Mouse (Mus musculus): ENCODE results near the gene Sf3b1.
A peak's percentile ranks its signal among the peaks of the same experiment; 100 is the strongest.
"Not testable (repeated sequence)": the region's sequence is repeated elsewhere in the genome, so short reads cannot be mapped to it uniquely, and the experiment has no call there.

The Sf3b1 gene

DNA sequence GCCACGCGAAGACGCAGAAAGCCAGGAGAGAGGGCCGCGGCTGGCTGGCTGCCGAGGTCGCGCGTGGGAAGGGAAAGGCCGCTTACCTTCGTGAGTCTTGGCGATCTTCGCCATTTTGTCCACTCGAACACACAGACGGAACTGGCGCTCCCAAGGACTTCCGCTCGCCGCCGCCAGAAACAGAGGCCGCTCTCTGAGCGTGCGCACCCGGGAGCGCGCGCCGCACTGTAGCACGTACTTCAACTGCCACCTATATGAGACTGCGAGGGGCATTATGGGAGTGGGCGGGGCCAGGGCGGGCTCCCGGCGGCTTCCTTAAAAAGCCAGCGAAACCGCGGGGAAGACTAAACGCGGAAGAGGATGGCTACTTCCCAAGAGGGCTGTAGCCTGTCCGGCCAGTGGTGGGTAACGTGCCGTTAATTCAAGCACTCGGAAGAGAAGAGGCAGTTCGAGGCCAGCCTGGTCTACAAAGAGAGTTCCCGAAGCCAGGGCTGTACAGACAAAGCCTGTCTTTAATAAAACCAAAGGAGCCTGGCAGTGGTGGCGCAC, at the start of gene Sf3b1:
TSS of gene Sf3b1 (minus strand) at position 229 of the 549 bp plus-strand sequence.
- DNase-seq = peak; percentile 95

DNA sequence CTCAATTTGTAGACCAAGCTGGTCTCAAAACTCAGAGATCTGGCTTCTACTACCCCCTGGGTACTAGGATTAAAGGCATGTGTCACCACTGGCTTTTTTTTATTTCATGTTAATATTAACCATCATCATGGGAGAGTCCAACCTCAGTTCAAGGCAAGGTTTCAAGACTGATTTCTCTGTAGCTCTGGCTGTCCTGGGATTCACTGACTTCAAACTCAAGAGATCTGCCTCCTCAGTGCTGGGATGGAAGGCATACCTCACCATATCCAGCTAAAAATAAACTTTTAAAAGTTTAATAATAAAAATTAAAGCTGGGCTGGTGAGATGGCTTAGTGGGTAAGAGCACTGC, 49.1 kb upstream of the Sf3b1 start:
- DNase-seq = no peak

DNA sequence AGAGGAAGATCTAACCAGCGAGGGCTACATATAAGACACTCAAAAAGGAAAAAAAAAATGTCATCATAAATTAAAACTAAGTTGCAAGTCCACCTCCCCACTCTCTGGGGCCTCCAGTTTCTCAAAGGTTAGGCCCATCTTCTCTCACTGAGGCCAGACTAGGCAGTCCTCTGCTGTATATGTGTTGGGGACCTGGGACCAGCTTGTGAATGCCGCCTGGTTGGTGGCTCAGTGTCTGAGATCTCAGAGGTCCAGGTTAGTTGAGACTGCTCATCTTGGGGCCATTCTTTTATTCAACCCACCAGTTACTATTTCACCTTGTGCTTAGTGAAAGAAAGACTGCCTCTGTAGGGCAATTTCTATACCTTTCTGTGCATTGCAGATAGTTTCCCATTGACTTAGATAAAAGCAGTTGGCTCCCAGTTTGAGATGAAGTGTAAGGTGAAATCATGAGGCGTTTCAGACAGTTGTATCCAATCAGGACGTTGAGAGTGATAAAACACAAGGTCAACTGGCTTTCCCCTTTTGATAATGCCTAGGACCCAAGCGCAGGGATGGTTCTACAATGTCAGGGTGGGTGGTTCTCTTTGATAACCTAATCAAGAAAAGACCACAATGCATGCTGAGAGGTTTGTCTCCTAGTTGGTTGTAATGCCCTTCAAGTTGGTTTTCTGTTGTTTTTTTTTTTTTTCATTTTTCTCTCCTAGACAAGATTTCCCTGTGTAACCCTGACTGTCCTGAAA, 48.5 kb upstream of the Sf3b1 start:
- no peak for DNase-seq

DNA sequence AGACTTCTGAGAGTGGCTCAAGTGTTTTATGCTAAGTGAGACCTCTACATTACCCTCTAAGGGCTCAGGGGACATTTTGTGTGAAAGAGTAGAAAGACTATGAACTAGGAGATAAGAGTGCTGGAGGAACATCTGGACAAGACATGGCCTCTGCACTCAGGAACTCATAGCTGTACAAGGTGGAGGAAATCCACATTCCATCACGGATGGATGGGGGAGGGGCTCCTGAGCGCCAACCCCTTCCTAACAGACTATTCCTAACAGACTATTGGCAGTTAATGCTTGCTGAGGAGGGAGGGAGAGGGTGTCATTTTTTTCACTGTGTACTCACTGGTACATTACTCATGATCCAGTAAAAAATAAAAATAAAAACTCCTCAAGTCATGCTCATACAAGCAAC, 47.5 kb upstream of the Sf3b1 start:
- DNase-seq = no peak

GRCm38 (mm10) chr1:55072328-55072727, 45.0 kb upstream of the Sf3b1 start:
- DNase-seq = not testable (repeated sequence)

GRCm38 (mm10) chr1:55061772-55062171, 34.5 kb upstream of the Sf3b1 start:
- DNase-seq = no peak

DNA sequence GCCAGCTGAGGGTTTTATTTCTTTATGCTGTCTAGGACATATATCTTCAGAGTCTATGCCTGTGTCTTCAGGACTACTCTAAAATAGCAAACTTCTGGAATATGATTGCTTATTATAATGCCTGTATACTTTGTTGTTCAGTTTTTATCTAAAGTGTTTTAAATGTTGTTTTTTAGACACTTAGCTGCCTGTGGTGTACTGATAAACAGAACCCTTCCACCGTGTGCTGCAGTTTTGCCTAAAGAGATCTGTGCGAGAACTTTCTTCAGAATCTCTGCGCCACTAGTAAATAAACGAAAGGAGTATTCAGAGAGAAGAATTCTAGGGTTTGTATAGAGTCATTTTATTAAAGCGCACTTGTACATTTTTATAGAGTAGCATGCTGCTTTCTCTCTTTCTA, 33.8 kb upstream of the Sf3b1 start:
- no peak for DNase-seq

- DNase-seq = not testable (repeated sequence)
These were observed 31.1 kb upstream of the Sf3b1 start for GRCm38 (mm10) chr1:55058383-55058782.

GRCm38 (mm10) chr1:55055322-55056115, 28.2 kb upstream of the Sf3b1 start:
- no peak for DNase-seq

- DNase-seq = no peak
These were observed 26.3 kb upstream of the Sf3b1 start for GRCm38 (mm10) chr1:55053596-55053995.

DNA sequence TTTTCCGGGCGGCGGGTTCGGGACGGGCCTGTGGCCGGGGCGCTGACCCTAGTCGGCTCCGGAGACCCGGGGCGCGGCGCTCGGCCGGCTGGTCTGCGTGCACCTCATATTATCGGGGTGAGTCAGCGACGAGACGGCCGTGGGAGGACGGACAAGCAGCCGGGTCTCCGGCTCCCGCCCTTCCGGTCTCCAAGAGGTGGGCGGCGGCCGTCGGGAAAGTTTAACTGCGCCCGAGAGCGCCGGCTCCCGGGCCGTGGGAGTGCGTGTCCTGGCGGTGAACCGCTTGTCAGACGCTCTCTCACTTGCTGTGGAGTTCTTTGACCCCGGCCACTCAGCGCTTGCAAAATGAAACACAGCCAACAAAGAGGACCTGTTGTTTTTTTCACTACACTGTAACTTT, 25.7 kb upstream of the Sf3b1 start:
- DNase-seq = no peak

- DNase-seq = peak; percentile 99
These were observed 25.2 kb upstream of the Sf3b1 start, which contains the start of gene Coq10b for GRCm38 (mm10) chr1:55052355-55052953. TSS of gene Coq10b (plus strand) at chr1:55052770.

DNA sequence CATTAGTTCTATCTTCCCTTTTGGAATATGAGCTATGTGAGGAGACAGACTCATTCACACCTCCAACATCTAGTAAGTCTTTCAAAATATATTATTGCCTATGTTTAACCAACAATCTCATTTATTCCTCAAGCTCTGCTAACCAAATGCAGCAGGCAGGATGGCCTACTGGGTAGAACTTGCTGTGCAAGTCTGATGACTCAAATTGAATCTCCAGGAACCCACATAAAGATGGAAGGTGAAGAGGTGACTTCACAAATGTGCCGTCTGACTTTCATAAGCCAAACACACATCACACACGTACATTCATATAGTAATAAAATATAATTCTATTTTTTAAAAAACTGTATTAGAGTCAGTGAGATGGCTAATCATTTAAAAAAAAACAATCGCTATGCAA, 24.4 kb upstream of the Sf3b1 start:
- no peak for DNase-seq

DNA sequence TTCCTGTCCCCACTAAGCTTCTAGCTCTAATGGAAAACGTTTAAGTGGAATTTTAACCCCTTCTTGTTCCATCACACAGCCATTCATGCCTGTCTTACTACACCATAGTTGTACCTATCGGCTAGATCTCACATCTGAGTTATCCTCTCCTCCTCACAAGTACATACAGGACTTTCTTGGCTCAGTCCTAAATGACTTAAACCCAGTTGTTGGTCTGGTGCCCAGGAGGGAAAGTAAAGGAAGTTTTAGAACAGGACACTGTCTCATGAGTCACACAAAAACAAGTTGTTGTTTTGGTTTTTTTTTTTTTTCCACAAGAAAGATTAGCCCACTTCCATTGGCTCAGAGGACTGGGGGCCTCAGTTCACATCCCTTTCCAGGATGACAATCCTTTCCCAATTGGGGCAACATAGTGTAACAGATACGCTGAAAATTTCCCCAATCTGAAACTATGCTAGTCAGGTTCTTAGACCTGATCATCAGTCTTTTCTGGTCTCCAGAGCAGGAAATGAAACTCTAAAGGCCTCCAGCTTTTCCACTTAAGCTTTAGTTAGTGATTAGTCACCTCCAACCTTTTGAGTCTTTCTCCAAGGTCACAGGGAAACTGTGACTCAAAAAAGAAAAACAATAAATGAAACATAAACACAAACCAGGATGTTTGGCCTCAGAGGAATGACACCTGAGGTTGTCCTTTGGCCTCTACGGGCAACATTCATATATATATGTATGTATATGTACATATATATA, 21.7 kb upstream of the Sf3b1 start:
- no peak for DNase-seq

- DNase-seq = no peak
These were observed 15.9 kb upstream of the Sf3b1 start for GRCm38 (mm10) chr1:55043164-55043563.

DNA sequence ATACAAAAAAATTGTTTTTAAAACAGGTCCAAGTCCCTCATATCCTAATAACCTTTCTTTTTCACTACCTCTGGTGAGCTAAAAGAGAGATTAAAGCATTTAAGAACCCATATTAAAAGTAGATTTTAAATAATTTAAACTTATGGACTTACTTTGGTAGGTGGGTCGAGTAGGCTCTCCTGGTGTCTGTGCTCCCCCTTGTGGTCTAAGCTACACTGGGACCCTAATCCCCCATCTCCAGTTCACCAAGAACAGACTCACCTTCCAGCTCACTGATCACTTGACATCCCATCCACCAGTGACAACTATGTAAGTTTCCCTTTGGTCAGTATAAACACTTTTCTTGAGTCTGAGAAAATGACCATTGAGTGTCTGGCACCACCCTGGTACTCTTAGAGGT, 15.0 kb upstream of the Sf3b1 start:
- DNase-seq = no peak

DNA sequence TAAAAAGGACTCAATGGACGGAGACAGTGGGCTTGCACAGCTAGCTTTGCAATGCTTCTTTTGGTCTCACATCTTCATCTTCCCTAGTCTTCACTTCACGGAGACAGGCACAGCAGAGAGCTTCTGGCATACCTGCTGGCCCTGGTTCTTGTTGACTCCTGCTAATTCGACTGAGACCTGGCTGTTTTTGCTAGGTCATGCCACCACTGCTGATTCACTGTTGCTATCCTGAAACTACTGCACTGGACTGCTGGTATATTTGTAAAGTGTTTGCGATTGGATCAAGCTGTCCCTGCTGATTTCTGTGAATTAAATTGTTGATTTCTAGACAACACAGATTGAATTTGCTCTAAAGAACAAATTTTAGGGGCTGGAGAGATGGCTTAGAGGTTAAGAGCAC, 14.4 kb upstream of the Sf3b1 start:
- no peak for DNase-seq

GRCm38 (mm10) chr1:55039944-55040343, 12.7 kb upstream of the Sf3b1 start:
- DNase-seq = no peak

- no peak for DNase-seq
These were observed 3.9 kb upstream of the Sf3b1 start for GRCm38 (mm10) chr1:55031026-55031779.

DNA sequence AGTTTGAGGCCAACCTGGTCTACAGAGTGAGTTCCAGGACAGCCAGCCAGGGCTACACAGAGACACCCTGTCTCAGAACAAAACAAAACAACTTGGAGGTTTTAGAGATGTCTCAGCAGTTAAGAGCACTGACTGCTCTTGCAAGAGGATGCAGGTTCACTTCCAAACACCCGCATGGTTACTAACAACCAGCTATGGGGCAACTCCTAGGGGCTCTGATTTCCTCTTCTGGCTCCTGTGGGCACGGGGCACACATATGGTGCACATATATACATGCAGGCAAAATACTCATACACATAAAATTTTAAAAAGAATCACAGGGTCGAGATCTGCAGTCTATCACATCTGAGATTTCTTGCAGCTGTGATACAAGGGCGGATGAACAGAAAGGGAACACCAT, 2.2 kb upstream of the Sf3b1 start:
- DNase-seq = no peak

DNA sequence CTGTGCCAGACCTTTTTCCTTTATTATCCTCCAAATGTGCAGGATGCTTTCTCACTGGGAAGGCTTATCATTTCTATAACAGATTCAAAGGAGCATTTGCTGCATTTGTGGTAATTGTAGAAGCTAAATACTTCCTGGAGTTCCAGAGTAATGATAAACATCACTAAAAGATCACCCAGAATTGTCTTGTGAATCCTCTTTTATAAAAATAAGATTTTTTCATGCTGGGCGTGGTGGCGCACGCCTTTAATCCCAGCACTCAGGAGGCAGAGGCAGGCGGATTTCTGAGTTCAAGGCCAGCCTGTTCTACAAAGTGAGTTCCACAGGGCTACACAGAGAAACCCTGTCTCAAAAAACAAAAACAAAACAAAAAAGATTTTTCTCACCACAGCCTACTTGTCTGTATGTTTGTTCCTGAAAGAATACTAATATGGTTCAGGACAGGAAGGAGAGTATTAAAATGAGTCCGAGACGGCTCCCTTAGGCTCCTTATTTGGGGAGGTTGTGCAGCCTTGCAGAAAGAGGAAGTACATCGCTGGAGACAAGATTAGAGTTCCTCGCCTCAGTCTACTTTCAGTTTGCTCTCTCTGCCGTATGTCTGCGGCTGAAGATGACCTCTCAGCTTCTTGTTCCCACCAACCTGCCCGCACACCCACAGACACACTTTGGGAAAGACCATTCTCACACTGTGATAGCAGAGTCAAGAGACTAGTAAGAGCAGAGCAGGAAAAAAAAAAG, 1.4 kb upstream of the Sf3b1 start:
- DNase-seq = no peak
